Mouse (Mus musculus): ENCODE measurements around the gene Cyren.

Cyren gene

GRCm38 (mm10) chr6:34877509-34878321 is at the start of gene Cyren:
Cyren (minus strand) TSS chr6:34878060.
- Histone ChIP-seq H3K27me3 (ENCODE audit: insufficient read depth, low read length) (peaks cover 7% of the 10 kb centered on the region; the same call in 1 of the 2 replicates), H3K36me3 (ENCODE audit: insufficient read depth, low read length) (peaks cover 10% of the 10 kb centered on the region; the same call in 1 of the 2 replicates), H3K4me3 (replicated peaks; ENCODE audit: low read length) (peak within 1 kb of the TSS; percentile 91), H3K9me3 (ENCODE audit: low read length) (no peaks in the 10 kb centered on the region), H3K4me1 (replicated peaks; ENCODE audit: low read depth, low read length) (peaks cover 75% of the 10 kb centered on the region)
- TF ChIP-seq CTCF (conservative IDR thresholded peaks at IDR 0.05; ENCODE audit: low read length), result no peak
- no peak for TF ChIP-seq POU5F1 (IDR thresholded peaks at IDR 0.05; ENCODE audit: borderline replicate concordance, low read length)
- TF ChIP-seq NANOG (IDR thresholded peaks at IDR 0.05; ENCODE audit: borderline replicate concordance, low read length), result no peak

GRCm38 (mm10) chr6:34927594-34927993 is 49.7 kb upstream of the Cyren start:
- Histone ChIP-seq H3K4me1 (replicated peaks; ENCODE audit: low read depth, low read length) (peaks cover 8% of the 10 kb centered on the region; the same call in 1 of the 2 replicates), H3K9me3 (ENCODE audit: low read length) (no peaks in the 10 kb centered on the region), H3K27me3 (ENCODE audit: insufficient read depth, low read length) (peaks cover 2% of the 10 kb centered on the region; the same call in 1 of the 2 replicates), H3K4me3 (replicated peaks; ENCODE audit: low read length) (no peak overlapping the region), H3K36me3 (ENCODE audit: insufficient read depth, low read length) (no peaks in the 10 kb centered on the region)
- TF ChIP-seq POU5F1 (IDR thresholded peaks at IDR 0.05; ENCODE audit: borderline replicate concordance, low read length), result no peak
- TF ChIP-seq CTCF (conservative IDR thresholded peaks at IDR 0.05; ENCODE audit: low read length), result no peak
- TF ChIP-seq NANOG (IDR thresholded peaks at IDR 0.05; ENCODE audit: borderline replicate concordance, low read length), result no peak

- TF ChIP-seq NANOG (IDR thresholded peaks at IDR 0.05; ENCODE audit: borderline replicate concordance, low read length), result no peak
- peak; percentile 91 for TF ChIP-seq CTCF (conservative IDR thresholded peaks at IDR 0.05; ENCODE audit: low read length)
- H3K4me3 ChIP-seq (replicated peaks; ENCODE audit: low read length), result no peak overlapping the region
- no peaks in the 10 kb centered on the region for H3K36me3 ChIP-seq (ENCODE audit: insufficient read depth, low read length)
- H3K4me1 ChIP-seq (replicated peaks; ENCODE audit: low read depth, low read length), result peaks cover 8% of the 10 kb centered on the region; the same call in 1 of the 2 replicates
- no peaks in the 10 kb centered on the region for H3K9me3 ChIP-seq (ENCODE audit: low read length)
- H3K27me3 ChIP-seq (ENCODE audit: insufficient read depth, low read length), result peaks cover 2% of the 10 kb centered on the region; the same call in 1 of the 2 replicates
These were observed 49.3 kb upstream of the Cyren start for GRCm38 (mm10) chr6:34927156-34927555.

DNA sequence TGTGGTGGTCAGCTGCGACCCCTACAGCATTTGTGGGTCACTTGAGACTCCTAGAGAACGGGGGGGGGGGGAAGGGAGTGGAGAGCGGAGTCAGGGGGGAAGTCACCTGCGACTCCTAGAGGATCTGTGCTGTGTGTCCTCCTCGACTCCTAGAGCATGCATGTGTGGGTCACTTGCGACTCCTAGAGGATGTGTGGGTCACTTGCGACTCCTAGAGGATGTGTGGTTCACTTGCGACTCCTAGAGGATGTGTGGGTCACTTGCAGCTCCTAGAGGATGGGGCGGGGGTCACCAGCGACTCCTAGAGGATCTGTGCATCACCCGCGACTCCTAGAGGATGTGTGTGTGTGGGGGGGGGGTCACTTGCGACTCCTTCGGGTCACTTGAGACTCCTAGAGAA is 44.1 kb upstream of the Cyren start:
- H3K27me3 ChIP-seq (ENCODE audit: insufficient read depth, low read length), result peaks cover 20% of the 10 kb centered on the region
- peak overlapping the region; percentile 45 for H3K4me3 ChIP-seq (replicated peaks; ENCODE audit: low read length)
- peaks cover 39% of the 10 kb centered on the region for H3K4me1 ChIP-seq (replicated peaks; ENCODE audit: low read depth, low read length)
- TF ChIP-seq NANOG (IDR thresholded peaks at IDR 0.05; ENCODE audit: borderline replicate concordance, low read length) (no peak), CTCF (conservative IDR thresholded peaks at IDR 0.05; ENCODE audit: low read length) (peak; percentile 77)
- no peaks in the 10 kb centered on the region for H3K36me3 ChIP-seq (ENCODE audit: insufficient read depth, low read length)
- H3K9me3 ChIP-seq (ENCODE audit: low read length), result no peaks in the 10 kb centered on the region

GRCm38 (mm10) chr6:34920631-34921030 is 42.8 kb upstream of the Cyren start:
- Histone ChIP-seq H3K27me3 (ENCODE audit: insufficient read depth, low read length) (peaks cover 27% of the 10 kb centered on the region), H3K4me3 (replicated peaks; ENCODE audit: low read length) (no peak overlapping the region), H3K9me3 (ENCODE audit: low read length) (no peaks in the 10 kb centered on the region), H3K4me1 (replicated peaks; ENCODE audit: low read depth, low read length) (peaks cover 38% of the 10 kb centered on the region), H3K36me3 (ENCODE audit: insufficient read depth, low read length) (no peaks in the 10 kb centered on the region)
- TF ChIP-seq NANOG (IDR thresholded peaks at IDR 0.05; ENCODE audit: borderline replicate concordance, low read length), result no peak
- no peak for TF ChIP-seq POU5F1 (IDR thresholded peaks at IDR 0.05; ENCODE audit: borderline replicate concordance, low read length)
- no peak for TF ChIP-seq CTCF (conservative IDR thresholded peaks at IDR 0.05; ENCODE audit: low read length)

DNA sequence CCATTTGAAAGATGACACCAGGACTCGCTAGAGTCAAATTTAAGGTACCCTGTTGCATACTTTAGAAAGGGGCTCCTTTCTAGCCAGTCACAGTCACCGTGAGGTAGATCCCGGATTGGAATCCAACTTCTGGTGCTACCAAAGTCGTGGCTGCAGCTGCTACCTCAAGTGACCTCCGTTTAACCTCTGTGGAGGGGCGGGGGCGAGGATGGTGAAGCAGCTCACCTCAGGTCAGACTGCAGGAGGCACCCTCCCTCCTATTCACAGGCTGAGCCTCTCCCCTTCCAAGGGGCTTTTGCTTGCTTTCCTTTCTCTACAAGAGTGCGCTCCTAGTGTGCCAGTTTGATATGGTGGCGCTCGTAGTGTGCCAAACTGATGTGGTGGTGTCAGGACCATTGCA is 42.1 kb upstream of the Cyren start, which contains the start of gene Stra8:
Gene Stra8 (plus strand): TSS at position 208 of the 400 bp plus-strand sequence.
- Histone ChIP-seq H3K36me3 (ENCODE audit: insufficient read depth, low read length) (no peaks in the 10 kb centered on the region), H3K4me3 (replicated peaks; ENCODE audit: low read length) (no peak within 1 kb of the TSS; the same call in 1 of the 2 replicates), H3K27me3 (ENCODE audit: insufficient read depth, low read length) (peaks cover 27% of the 10 kb centered on the region), H3K9me3 (ENCODE audit: low read length) (no peaks in the 10 kb centered on the region), H3K4me1 (replicated peaks; ENCODE audit: low read depth, low read length) (peaks cover 32% of the 10 kb centered on the region)
- TF ChIP-seq POU5F1 (IDR thresholded peaks at IDR 0.05; ENCODE audit: borderline replicate concordance, low read length) (no peak), NANOG (IDR thresholded peaks at IDR 0.05; ENCODE audit: borderline replicate concordance, low read length) (no peak), CTCF (conservative IDR thresholded peaks at IDR 0.05; ENCODE audit: low read length) (no peak)

- Histone ChIP-seq H3K36me3 (ENCODE audit: insufficient read depth, low read length) (no peaks in the 10 kb centered on the region), H3K4me3 (replicated peaks; ENCODE audit: low read length) (no peak overlapping the region), H3K9me3 (ENCODE audit: low read length) (no peaks in the 10 kb centered on the region), H3K4me1 (replicated peaks; ENCODE audit: low read depth, low read length) (peaks cover 35% of the 10 kb centered on the region), H3K27me3 (ENCODE audit: insufficient read depth, low read length) (peaks cover 29% of the 10 kb centered on the region)
- no peak for TF ChIP-seq CTCF (conservative IDR thresholded peaks at IDR 0.05; ENCODE audit: low read length)
- TF ChIP-seq NANOG (IDR thresholded peaks at IDR 0.05; ENCODE audit: borderline replicate concordance, low read length), result no peak
- no peak for TF ChIP-seq POU5F1 (IDR thresholded peaks at IDR 0.05; ENCODE audit: borderline replicate concordance, low read length)
These were observed 41.3 kb upstream of the Cyren start for GRCm38 (mm10) chr6:34919146-34919545.

- H3K27me3 ChIP-seq (ENCODE audit: insufficient read depth, low read length), result peaks cover 23% of the 10 kb centered on the region
- H3K4me1 ChIP-seq (replicated peaks; ENCODE audit: low read depth, low read length), result peaks cover 35% of the 10 kb centered on the region
- no peaks in the 10 kb centered on the region for H3K9me3 ChIP-seq (ENCODE audit: low read length)
- H3K4me3 ChIP-seq (replicated peaks; ENCODE audit: low read length), result no peak overlapping the region
- no peaks in the 10 kb centered on the region for H3K36me3 ChIP-seq (ENCODE audit: insufficient read depth, low read length)
- TF ChIP-seq CTCF (conservative IDR thresholded peaks at IDR 0.05; ENCODE audit: low read length) (no peak), POU5F1 (IDR thresholded peaks at IDR 0.05; ENCODE audit: borderline replicate concordance, low read length) (no peak), NANOG (IDR thresholded peaks at IDR 0.05; ENCODE audit: borderline replicate concordance, low read length) (no peak)
These were observed 36.6 kb upstream of the Cyren start for GRCm38 (mm10) chr6:34914462-34914861.

Data from E14TG2a.4 (cell line).